19 mouse cellular contexts compared by ENCODE assay signal in the genomic region with DNA sequence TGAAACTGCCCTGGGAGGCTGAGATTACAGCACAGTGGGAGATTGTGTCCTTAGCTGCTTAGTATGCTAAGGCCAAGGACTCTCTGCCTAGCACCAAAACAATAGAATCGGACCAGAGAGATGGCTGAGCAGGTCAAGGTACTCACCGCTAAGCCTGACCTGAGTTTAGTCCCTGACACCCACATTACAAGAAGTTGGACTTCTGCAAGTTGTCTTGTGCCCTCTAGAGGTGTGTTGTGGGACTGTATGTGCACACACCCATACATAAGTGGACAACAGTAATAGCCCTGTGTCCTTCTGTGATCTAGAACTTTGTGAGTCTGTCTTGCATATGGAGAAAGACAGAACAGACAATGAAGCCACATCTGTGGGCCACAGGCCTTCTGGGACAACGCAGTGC. TPM values are rescaled to one million over a fixed set of nuclear protein-coding genes. Genes with fewer than 3 reads are reported as not detected.
DNase-seq lines count a peak whose midpoint lies in the region; ATAC-seq and TF ChIP-seq lines count a peak whose summit lies in the region.
"Had no signal": no experiment of that assay in that cellular context is flagged by ENCODE, and none has a peak within 500 bp of the region (broad histone marks: within the 10 kb centered on the region; RNA-seq: fewer than 3 reads in every experiment).

No protein-coding gene starts in this region.

- no peak for TF ChIP-seq POLR2A in testis, adult 2 months (IDR thresholded peaks at IDR 0.05; ENCODE audit: control insufficient read depth, low read depth, low read length)

- no peak overlapping the region for H3K4me2 ChIP-seq in forebrain, postnatal 0 days (ENCODE audit: low read depth)
- H3K4me2 ChIP-seq in forebrain, embryonic 13.5 days: no peak overlapping the region
- H3K4me2 ChIP-seq: heart, embryonic 11.5 days; hindbrain, embryonic 15.5 days; lung, embryonic 15.5 days; neural tube, embryonic 15.5 days; stomach, embryonic 15.5 days had no signal

- TF ChIP-seq CTCF in forebrain, postnatal 0 days (IDR thresholded peaks at IDR 0.05; ENCODE audit: low read depth): peak; percentile 38
- peak; percentile 21; the same call in 1 of the 2 replicates for TF ChIP-seq CTCF in left cerebral cortex, adult 2 months (IDR thresholded peaks at IDR 0.05)
- no peak for TF ChIP-seq CTCF in testis, adult 2 months (IDR thresholded peaks at IDR 0.05; ENCODE audit: control insufficient read depth, insufficient read depth, insufficient replicate concordance, low read depth, low read length)

- H3K27ac ChIP-seq in forebrain, postnatal 0 days (ENCODE audit: low read depth, low read length): no peak overlapping the region
- no peak overlapping the region for H3K27ac ChIP-seq in forebrain, embryonic 13.5 days
- H3K27ac ChIP-seq in left cerebral cortex, adult 2 months: no peak overlapping the region
- peak overlapping the region; percentile 54; the same call in 1 of the 2 replicates for H3K27ac ChIP-seq in testis, adult 2 months (ENCODE audit: control insufficient read depth, insufficient read depth, low read depth, low read length)
- H3K27ac ChIP-seq: hindbrain, embryonic 15.5 days; limb, embryonic 10.5 days; lung, embryonic 15.5 days; macrophage; neural tube, embryonic 15.5 days; stomach, embryonic 15.5 days had no signal

- no peaks in the 10 kb centered on the region for H3K27me3 ChIP-seq in forebrain, postnatal 0 days (ENCODE audit: insufficient read depth, low read length)
- no peaks in the 10 kb centered on the region for H3K27me3 ChIP-seq in forebrain, embryonic 13.5 days
- no peaks in the 10 kb centered on the region for H3K27me3 ChIP-seq in testis, adult 2 months (ENCODE audit: control insufficient read depth, insufficient read depth, low read length)
- H3K27me3 ChIP-seq: hindbrain, embryonic 15.5 days; lung, embryonic 15.5 days; neural tube, embryonic 15.5 days; stomach, embryonic 15.5 days had no signal

- H3K4me1 ChIP-seq in forebrain, postnatal 0 days (ENCODE audit: insufficient read depth): no peaks in the 10 kb centered on the region
- H3K4me1 ChIP-seq in forebrain, embryonic 13.5 days: 0 out of 2 replicates have a peak, but pooled peaks cover 5% of the 10 kb centered on the region
- H3K4me1 ChIP-seq in testis, adult 2 months (ENCODE audit: control insufficient read depth, insufficient read depth, low read length): no peaks in the 10 kb centered on the region
- H3K4me1 ChIP-seq: hindbrain, embryonic 15.5 days; limb, embryonic 10.5 days; lung, embryonic 15.5 days; neural tube, embryonic 15.5 days; stomach, embryonic 15.5 days had no signal

- no peaks in the 10 kb centered on the region for H3K9me3 ChIP-seq in forebrain, postnatal 0 days (ENCODE audit: low read length)
- H3K9me3 ChIP-seq in forebrain, embryonic 13.5 days (replicated peaks): no peaks in the 10 kb centered on the region
- H3K9me3 ChIP-seq: hindbrain, embryonic 15.5 days; limb, embryonic 10.5 days; lung, embryonic 15.5 days; neural tube, embryonic 15.5 days; stomach, embryonic 15.5 days had no signal

- H3K9ac ChIP-seq in forebrain, postnatal 0 days: no peak overlapping the region
- H3K9ac ChIP-seq in forebrain, embryonic 13.5 days: no peak overlapping the region
- H3K9ac ChIP-seq: hindbrain, embryonic 15.5 days; lung, embryonic 15.5 days; neural tube, embryonic 15.5 days; stomach, embryonic 15.5 days had no signal

- H3K4me3 ChIP-seq in forebrain, postnatal 0 days (ENCODE audit: low read depth, low read length): no peak overlapping the region
- no peak overlapping the region for H3K4me3 ChIP-seq in forebrain, embryonic 13.5 days
- no peak overlapping the region for H3K4me3 ChIP-seq in left cerebral cortex, adult 2 months
- H3K4me3 ChIP-seq in testis, adult 2 months (ENCODE audit: control insufficient read depth, low read depth, low read length): no peak overlapping the region
- H3K4me3 ChIP-seq: hindbrain, embryonic 15.5 days; limb, embryonic 10.5 days; lung, embryonic 15.5 days; neural tube, embryonic 15.5 days; stomach, embryonic 15.5 days had no signal

- no peak for ATAC-seq in forebrain, postnatal 0 days
- ATAC-seq in forebrain, embryonic 13.5 days: no peak
- ATAC-seq: midbrain, embryonic 16.5 days had no signal

- intact Hi-C loops in left cerebral cortex, adult 2 months (cut with DNase I): no loop called here

- DNase-seq in forebrain, postnatal 0 days: no peak
- DNase-seq in left cerebral cortex, adult 2 months (ENCODE audit: extremely low spot score in 1 of 2, low spot score in 2 of 2): peak in 1 of 2 experiments; percentile 7
- no peak for DNase-seq in left cerebral cortex, adult 9 months (ENCODE audit: low spot score in 2 of 2)
- no peak for DNase-seq in testis, postnatal 14 days (ENCODE audit: low spot score)
- DNase-seq in testis, postnatal 10 days (ENCODE audit: low spot score): peak; percentile 52
- DNase-seq in neural tube, embryonic 10.5 days (ENCODE audit: extremely low spot score, low spot score): no peak
- DNase-seq: kidney, adult 11 months; kidney, postnatal 4 days; layer of hippocampus, adult 9-11 months had no signal

- H3K36me3 ChIP-seq in forebrain, postnatal 0 days (ENCODE audit: insufficient read depth): no peaks in the 10 kb centered on the region
- no peaks in the 10 kb centered on the region for H3K36me3 ChIP-seq in forebrain, embryonic 13.5 days (ENCODE audit: poor library complexity, severe bottlenecking)
- no peaks in the 10 kb centered on the region for H3K36me3 ChIP-seq in testis, adult 2 months (ENCODE audit: control insufficient read depth, insufficient read depth, low read length)
- H3K36me3 ChIP-seq: hindbrain, embryonic 15.5 days; limb, embryonic 10.5 days; lung, embryonic 15.5 days; neural tube, embryonic 15.5 days; stomach, embryonic 15.5 days had no signal

- WGBS in forebrain, postnatal 0 days: 89% methylated on average over 3 of the region's 3 CpGs
- 90% methylated on average over 3 of the region's 3 CpGs for WGBS in forebrain, embryonic 13.5 days

RNA-seq across cellular contexts. Expression of a gene that starts 33.9 kb away (rescaled TPM):
- total RNA-seq in forebrain, postnatal 0 days (2014; rRNA removed): 108 and 115 TPM in 2 replicates
- 164 and 168 TPM in 2 replicates for polyA plus RNA-seq in forebrain, postnatal 0 days (2015; fragmentation: Nextera tagmentation; extraction: Ambion mirVana)
- polyA plus RNA-seq in forebrain, embryonic 13.5 days (2015; fragmentation: Nextera tagmentation; extraction: Ambion mirVana): 87.5 and 91.5 TPM in 2 replicates
- total RNA-seq in left cerebral cortex, adult 2 months (2021): 10 to 100 TPM; 49.8 to 56.5 TPM
- 196 and 222 TPM in 2 replicates for polyA plus RNA-seq in testis, adult 2 months (2012; rRNA removed)
